Mouse (Mus musculus): ENCODE results near the gene Wdr31. TPM values are rescaled to one million over a fixed set of nuclear protein-coding genes. Genes with fewer than 3 reads are reported as not detected.

Gene Wdr31
- polyA plus RNA-seq, 1 experiment = 0.62 TPM

DNA sequence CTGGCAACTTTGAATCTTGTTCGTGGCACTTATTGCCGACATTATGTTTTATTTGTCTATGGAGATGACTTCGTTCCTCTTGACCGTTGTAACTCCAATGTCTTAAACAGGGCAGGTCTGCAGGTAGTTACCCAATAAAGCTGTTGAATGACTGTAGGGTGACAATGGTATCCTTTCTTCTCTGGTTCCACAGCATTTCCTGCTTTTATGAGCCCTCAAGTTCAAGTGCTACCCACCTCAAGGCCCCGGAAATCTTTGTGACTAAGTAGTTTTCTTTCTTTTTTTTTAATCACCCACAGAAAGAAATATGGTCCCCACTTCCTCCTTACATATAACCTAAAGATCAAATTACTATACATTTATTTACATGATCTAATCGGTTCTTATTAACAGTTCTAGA, 5.1 kb upstream of the Wdr31 start:
- Histone ChIP-seq H3K4me1 (ENCODE audit: control insufficient read depth, insufficient read depth, insufficient read length, low read length) (peaks cover 6% of the 10 kb centered on the region; the same call in 1 of the 2 replicates), H3K27me3 (ENCODE audit: control insufficient read depth, insufficient read depth, low read length) (no peaks in the 10 kb centered on the region), H3K36me3 (ENCODE audit: control insufficient read depth, insufficient read depth, low read length) (no peaks in the 10 kb centered on the region), H3K27ac (ENCODE audit: insufficient read depth, low read depth, low read length) (peak overlapping the region; percentile 71), H3K4me3 (ENCODE audit: low read depth, low read length) (no peak overlapping the region)
- WGBS = 14% methylated on average over 6 of the region's 6 CpGs
- TF ChIP-seq POLR2A (IDR thresholded peaks at IDR 0.05; ENCODE audit: low read depth, low read length) (no peak), CTCF (IDR thresholded peaks at IDR 0.05; ENCODE audit: extremely low read depth, insufficient read length, insufficient replicate concordance, low read depth, low read length) (no peak)

DNA sequence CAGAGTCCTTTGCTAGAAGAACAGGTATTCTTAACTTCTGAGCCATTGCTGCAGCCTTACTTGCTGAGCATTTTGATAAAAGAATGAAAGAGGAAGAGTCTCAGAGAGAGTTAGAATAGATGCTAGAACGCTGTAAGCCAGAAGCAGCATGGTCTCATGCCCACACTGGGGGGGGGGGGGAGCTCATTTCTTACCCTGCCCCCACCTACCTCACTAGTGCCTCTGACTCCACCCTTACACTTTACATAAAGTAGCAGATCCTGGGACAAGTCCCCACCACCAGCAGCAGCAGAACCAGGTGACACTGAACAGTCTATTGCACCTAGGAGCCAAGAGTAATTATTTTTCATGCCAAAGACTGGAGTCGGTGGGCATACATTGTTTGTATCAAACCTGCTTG, 4.4 kb upstream of the Wdr31 start:
- 52% methylated on average over 2 of the region's 2 CpGs for WGBS
- Histone ChIP-seq H3K4me3 (ENCODE audit: low read depth, low read length) (no peak overlapping the region), H3K36me3 (ENCODE audit: control insufficient read depth, insufficient read depth, low read length) (no peaks in the 10 kb centered on the region), H3K27ac (ENCODE audit: insufficient read depth, low read depth, low read length) (no peak overlapping the region), H3K4me1 (ENCODE audit: control insufficient read depth, insufficient read depth, insufficient read length, low read length) (peaks cover 8% of the 10 kb centered on the region), H3K27me3 (ENCODE audit: control insufficient read depth, insufficient read depth, low read length) (no peaks in the 10 kb centered on the region)
- TF ChIP-seq CTCF (IDR thresholded peaks at IDR 0.05; ENCODE audit: extremely low read depth, insufficient read length, insufficient replicate concordance, low read depth, low read length) = no peak
- no peak for TF ChIP-seq POLR2A (IDR thresholded peaks at IDR 0.05; ENCODE audit: low read depth, low read length)

DNA sequence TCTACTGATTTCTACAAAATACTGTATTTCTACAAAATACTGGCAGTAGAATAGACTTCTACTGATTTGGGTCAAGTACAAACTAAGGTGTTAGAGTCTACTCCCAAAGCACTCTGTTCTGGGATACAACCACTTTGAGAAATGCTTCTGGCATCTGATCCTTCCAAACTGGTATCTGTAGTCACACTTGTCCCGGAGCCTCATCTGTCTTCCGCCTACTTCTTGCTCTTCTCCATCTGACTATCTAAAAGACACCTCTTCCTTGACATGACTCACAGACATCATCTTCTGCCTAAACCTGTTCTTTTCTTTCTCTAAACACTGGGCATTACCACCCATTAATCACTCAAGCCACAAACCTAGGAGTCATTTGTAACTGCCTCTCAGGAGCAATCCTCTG, 1.4 kb upstream of the Wdr31 start:
- no peaks in the 10 kb centered on the region for H3K36me3 ChIP-seq (ENCODE audit: control insufficient read depth, insufficient read depth, low read length)
- H3K27ac ChIP-seq (ENCODE audit: insufficient read depth, low read depth, low read length) = no peak overlapping the region
- H3K4me1 ChIP-seq (ENCODE audit: control insufficient read depth, insufficient read depth, insufficient read length, low read length) = peaks cover 6% of the 10 kb centered on the region
- no peaks in the 10 kb centered on the region for H3K27me3 ChIP-seq (ENCODE audit: control insufficient read depth, insufficient read depth, low read length)
- H3K4me3 ChIP-seq (ENCODE audit: low read depth, low read length) = no peak overlapping the region
- 95% methylated on average over 2 of the region's 2 CpGs for WGBS
- TF ChIP-seq POLR2A (IDR thresholded peaks at IDR 0.05; ENCODE audit: low read depth, low read length) (no peak), CTCF (IDR thresholded peaks at IDR 0.05; ENCODE audit: extremely low read depth, insufficient read length, insufficient replicate concordance, low read depth, low read length) (no peak)

DNA sequence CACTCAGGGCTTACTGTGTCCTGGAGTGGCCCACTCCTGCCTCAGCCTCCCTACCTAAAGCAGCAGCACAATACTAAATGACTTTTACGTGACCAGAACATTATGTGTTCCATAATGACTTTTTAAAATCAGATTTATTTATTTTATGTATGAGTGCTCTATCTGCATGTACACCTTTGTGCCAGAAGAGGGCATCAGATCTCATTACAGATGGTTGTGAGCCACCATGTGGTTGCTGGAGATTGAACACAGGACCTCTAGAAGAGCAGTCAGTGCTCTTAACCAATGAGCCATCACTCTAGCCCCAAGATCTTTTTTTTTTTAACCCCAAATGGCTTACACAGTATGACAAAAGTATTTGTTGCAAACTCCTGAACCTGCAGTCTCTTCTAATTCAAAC, 2.5 kb downstream of the Wdr31 start:
- Histone ChIP-seq H3K27ac (ENCODE audit: insufficient read depth, low read depth, low read length) (no peak overlapping the region), H3K27me3 (ENCODE audit: control insufficient read depth, insufficient read depth, low read length) (no peaks in the 10 kb centered on the region), H3K4me3 (ENCODE audit: low read depth, low read length) (no peak overlapping the region), H3K4me1 (ENCODE audit: control insufficient read depth, insufficient read depth, insufficient read length, low read length) (peaks cover 5% of the 10 kb centered on the region), H3K36me3 (ENCODE audit: control insufficient read depth, insufficient read depth, low read length) (no peaks in the 10 kb centered on the region)
- whole genome bisulfite sequencing = 100% methylated on average over 1 of the region's 1 CpGs
- TF ChIP-seq CTCF (IDR thresholded peaks at IDR 0.05; ENCODE audit: extremely low read depth, insufficient read length, insufficient replicate concordance, low read depth, low read length) (no peak), POLR2A (IDR thresholded peaks at IDR 0.05; ENCODE audit: low read depth, low read length) (no peak)

DNA sequence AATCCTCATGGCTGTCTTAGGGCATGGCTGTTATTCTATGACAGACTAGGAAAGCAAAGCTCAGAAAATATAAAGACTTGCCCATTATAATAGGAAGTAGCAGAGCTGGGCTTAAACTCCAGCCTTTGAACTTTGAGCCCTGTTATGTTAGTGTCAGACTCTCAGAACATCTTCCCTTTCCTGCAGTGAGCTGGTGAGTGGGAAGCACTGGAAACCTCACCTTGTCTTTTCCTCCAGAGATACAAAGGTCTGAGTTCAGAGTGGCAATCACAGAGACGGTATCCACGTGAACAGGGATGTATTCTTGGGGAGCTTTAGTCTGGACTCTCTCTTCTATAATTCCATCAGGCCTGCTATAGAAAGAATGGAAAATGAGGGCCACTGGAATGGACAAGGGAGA, 7.6 kb downstream of the Wdr31 start:
- 50% methylated on average over 2 of the region's 2 CpGs for WGBS
- Histone ChIP-seq H3K27me3 (ENCODE audit: control insufficient read depth, insufficient read depth, low read length) (no peaks in the 10 kb centered on the region), H3K27ac (ENCODE audit: insufficient read depth, low read depth, low read length) (peak overlapping the region; percentile 51), H3K4me3 (ENCODE audit: low read depth, low read length) (no peak overlapping the region), H3K36me3 (ENCODE audit: control insufficient read depth, insufficient read depth, low read length) (no peaks in the 10 kb centered on the region), H3K4me1 (ENCODE audit: control insufficient read depth, insufficient read depth, insufficient read length, low read length) (peaks cover 5% of the 10 kb centered on the region; the same call in 1 of the 2 replicates)
- TF ChIP-seq POLR2A (IDR thresholded peaks at IDR 0.05; ENCODE audit: low read depth, low read length) (no peak), CTCF (IDR thresholded peaks at IDR 0.05; ENCODE audit: extremely low read depth, insufficient read length, insufficient replicate concordance, low read depth, low read length) (no peak)

DNA sequence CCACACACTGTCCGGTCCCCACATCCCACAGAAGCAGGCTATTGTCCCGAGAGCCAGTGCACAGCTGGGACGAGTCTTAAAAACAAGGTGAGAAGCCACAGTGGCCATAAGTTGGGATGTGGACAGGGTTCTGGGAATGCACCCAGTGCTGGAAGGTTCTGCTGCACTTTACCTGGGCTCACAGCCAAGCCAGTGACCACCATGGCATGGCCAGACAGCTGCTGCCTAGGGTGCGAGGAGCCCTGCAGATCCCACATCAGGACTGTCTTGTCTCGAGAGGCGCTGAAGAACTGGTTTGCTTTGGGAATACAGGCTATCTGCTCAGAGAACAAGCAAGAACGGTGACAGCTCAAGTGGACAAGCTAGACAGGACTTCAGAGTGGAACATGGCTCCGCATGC, 10.3 kb downstream of the Wdr31 start:
- H3K27me3 ChIP-seq (ENCODE audit: control insufficient read depth, insufficient read depth, low read length) = no peaks in the 10 kb centered on the region
- peaks cover 5% of the 10 kb centered on the region; the same call in 1 of the 2 replicates for H3K4me1 ChIP-seq (ENCODE audit: control insufficient read depth, insufficient read depth, insufficient read length, low read length)

DNA sequence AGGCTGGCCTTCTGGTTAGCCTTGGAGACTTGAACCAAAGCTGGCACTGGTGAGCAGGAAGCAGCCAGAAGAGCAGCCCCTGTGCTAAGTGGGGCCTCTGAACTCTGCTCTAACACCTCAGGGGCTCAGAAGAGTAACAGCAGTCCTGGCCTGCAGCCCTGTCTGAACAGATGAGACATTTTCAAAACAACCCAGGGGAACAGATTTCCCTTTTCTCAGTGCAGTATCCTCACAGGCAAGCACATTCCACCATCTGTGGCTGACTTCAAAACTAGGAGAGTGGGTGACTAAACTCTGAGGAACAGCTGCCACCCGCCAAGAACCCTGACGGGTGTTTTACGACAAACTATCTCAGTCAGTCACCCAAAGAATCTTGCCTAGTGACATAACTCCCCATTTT, 11.6 kb downstream of the Wdr31 start:
- 59% methylated on average over 3 of the region's 3 CpGs for WGBS
- peaks cover 5% of the 10 kb centered on the region; the same call in 1 of the 2 replicates for H3K4me1 ChIP-seq (ENCODE audit: control insufficient read depth, insufficient read depth, insufficient read length, low read length)
- TF ChIP-seq CTCF (IDR thresholded peaks at IDR 0.05; ENCODE audit: extremely low read depth, insufficient read length, insufficient replicate concordance, low read depth, low read length) (no peak), POLR2A (IDR thresholded peaks at IDR 0.05; ENCODE audit: low read depth, low read length) (no peak)
- H3K4me3 ChIP-seq (ENCODE audit: low read depth, low read length) = no peak overlapping the region
- H3K27me3 ChIP-seq (ENCODE audit: control insufficient read depth, insufficient read depth, low read length) = no peaks in the 10 kb centered on the region
- H3K36me3 ChIP-seq (ENCODE audit: control insufficient read depth, insufficient read depth, low read length) = no peaks in the 10 kb centered on the region; the same call in 1 of the 2 replicates
- H3K27ac ChIP-seq (ENCODE audit: insufficient read depth, low read depth, low read length) = no peak overlapping the region

More for the DNA sequence above, 10.3 kb downstream of the Wdr31 start:
- no peaks in the 10 kb centered on the region; the same call in 1 of the 2 replicates for H3K36me3 ChIP-seq (ENCODE audit: control insufficient read depth, insufficient read depth, low read length)
- no peak overlapping the region for H3K4me3 ChIP-seq (ENCODE audit: low read depth, low read length)
- TF ChIP-seq POLR2A (IDR thresholded peaks at IDR 0.05; ENCODE audit: low read depth, low read length) = no peak
- no peak for TF ChIP-seq CTCF (IDR thresholded peaks at IDR 0.05; ENCODE audit: extremely low read depth, insufficient read length, insufficient replicate concordance, low read depth, low read length)
- WGBS = 94% methylated on average over 8 of the region's 8 CpGs
- no peak overlapping the region for H3K27ac ChIP-seq (ENCODE audit: insufficient read depth, low read depth, low read length)

Data from small intestine, adult 2 months (tissue).